Mouse (Mus musculus) olfactory bulb, adult 2 months (tissue): Measurements from ENCODE around the gene Pik3r1.

ENCODE experiments used
- CTCF ChIP-seq: fragments of 200-500 bp; IDR thresholded peaks from 2 replicates; pipeline ENCODE4 v1.5.1; 2012; ENCODE audit warnings: low read depth, mild to moderate bottlenecking, low read length, moderate library complexity; ENCODE audit not compliant: insufficient read depth
- POLR2A ChIP-seq: fragments of 200-500 bp; IDR thresholded peaks from 2 replicates; pipeline ENCODE4 v1.6.1; 2012; ENCODE audit warnings: mild to moderate bottlenecking, low read depth, low read length, moderate library complexity; ENCODE audit not compliant: insufficient read depth

DNA sequence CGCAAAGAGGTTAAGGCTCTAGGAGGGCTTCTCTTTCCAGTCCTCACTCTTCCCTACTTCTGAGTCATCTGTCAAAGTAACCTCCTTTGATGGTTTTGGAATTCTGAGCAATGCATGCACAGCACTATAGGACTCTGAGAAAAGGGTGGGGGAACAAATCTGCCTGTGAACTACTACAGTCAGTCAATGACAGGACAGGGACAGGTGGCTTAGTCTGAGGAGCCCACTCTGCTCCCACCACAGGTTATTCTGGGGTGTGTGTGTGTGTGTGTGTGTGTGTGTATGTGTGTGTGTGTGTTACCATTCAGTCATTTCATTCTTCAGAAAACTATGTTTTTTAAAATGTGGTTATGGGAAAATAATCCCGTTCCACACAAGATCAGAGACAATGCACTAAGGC is 46.9 kb downstream of the Pik3r1 start:
- TF ChIP-seq CTCF: no peak
- TF ChIP-seq POLR2A: no peak
